Mouse (Mus musculus) cerebellum, adult 9-11 months (tissue): Measurements from ENCODE around the gene Tpr.

Experiments used
- DNase-seq: peaks from one replicate; pipeline ENCODE4 v3.0.0; 2022

The Tpr gene

GRCm38 (mm10) chr1:150392638-150393487, at the start of gene Tpr, which contains the start of gene Odr4:
Gene Tpr, plus strand, starts transcription at chr1:150392838.
Gene Odr4, minus strand, starts transcription at chr1:150393080.
- peak; percentile 100 for DNase-seq

DNA sequence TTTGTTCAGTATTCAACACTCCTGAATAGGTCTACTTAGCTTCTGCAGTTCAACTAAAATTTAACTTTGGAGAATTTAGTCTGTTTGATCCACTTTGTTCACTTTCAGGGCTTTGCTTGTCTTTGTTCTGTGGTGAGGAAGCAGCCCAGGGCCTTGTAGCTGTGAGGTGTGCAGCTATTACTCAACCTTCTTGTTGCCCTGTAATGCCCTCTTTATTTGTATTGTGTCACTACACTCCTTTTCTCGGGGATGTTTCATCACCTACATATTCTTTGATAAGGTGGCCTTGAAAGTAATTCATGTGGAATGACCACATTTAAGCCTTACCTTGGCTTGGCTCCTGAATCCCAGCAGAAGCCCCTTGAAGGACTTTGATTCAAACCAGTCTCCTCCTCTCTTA, 31.8 kb upstream of the Tpr start:
- DNase-seq, result no peak

- DNase-seq, result no peak
Observed at GRCm38 (mm10) chr1:150372895-150373294, 19.7 kb upstream of the Tpr start.

- DNase-seq, result no peak
Observed at GRCm38 (mm10) chr1:150374247-150374646, 18.4 kb upstream of the Tpr start.

DNA sequence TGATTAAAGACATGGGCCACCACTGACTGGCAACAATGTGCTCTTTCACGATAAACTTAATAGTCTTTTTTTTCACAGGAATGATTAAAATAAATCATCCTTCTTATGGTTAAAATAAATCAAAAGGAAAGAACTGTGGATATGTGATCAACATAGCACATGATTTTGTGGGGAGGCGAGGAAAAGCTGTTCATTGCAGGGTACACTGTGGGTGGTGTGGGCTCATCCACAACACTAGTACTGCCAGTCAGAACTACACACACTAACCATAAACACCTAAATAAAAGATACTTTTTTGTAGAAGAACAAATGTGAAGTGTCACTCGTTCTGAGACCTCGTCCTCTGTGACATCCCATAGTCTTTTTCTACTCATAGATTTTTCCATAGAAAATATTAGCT, 8.5 kb upstream of the Tpr start:
- DNase-seq, result no peak

DNA sequence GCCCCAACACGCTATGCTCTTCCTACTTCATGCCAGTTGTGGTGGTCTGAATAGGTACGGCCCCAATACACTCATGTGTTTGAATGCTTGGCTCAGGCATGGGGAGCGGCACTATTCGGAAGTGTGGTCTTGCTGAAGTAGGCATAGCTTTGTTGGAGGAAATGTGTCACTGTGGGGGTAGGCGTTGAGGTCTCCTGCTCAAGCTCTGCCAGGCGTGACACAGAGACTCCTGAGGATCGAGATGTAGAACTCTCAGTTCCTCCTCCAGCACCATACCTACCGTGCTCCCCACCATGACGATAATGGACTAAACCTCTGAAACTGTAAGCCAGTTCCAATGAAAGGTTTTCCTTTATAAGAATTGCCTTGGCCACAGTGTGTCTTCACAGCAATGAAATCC, 5.1 kb upstream of the Tpr start:
- DNase-seq, result no peak

DNA sequence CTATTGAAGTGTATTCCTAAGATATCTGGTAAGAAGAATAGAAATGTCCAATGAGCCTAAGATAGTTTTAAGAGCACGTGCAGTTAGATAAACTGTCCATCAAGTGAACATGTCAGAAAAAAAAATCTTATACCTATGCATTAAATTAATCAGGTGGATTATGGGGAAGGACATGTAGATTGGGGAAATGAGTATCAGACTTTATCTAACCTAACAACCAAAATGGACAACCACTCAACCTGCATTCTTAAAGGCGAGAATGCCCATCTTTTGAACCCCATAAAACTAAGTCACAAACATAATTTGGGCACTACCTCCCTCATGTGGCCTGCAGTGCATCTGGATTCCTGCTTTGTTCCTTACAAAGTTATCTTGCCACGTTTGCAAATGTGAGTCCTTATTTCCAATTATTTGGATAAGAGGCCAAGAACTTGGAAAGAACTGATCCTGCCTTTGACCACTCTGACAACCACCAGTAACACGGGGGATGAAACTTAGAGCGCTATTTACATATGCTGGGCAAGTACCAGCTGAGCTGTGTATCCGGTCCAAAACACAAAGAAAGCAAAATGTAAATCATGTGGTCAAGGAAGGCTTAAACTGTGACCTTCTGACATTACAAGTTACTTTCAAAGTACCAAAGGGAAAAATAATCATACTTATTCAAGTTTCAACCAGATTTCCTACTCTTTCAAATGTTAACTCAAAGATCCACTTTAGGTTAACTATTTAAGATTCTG, 3.1 kb upstream of the Tpr start:
- no peak for DNase-seq

DNA sequence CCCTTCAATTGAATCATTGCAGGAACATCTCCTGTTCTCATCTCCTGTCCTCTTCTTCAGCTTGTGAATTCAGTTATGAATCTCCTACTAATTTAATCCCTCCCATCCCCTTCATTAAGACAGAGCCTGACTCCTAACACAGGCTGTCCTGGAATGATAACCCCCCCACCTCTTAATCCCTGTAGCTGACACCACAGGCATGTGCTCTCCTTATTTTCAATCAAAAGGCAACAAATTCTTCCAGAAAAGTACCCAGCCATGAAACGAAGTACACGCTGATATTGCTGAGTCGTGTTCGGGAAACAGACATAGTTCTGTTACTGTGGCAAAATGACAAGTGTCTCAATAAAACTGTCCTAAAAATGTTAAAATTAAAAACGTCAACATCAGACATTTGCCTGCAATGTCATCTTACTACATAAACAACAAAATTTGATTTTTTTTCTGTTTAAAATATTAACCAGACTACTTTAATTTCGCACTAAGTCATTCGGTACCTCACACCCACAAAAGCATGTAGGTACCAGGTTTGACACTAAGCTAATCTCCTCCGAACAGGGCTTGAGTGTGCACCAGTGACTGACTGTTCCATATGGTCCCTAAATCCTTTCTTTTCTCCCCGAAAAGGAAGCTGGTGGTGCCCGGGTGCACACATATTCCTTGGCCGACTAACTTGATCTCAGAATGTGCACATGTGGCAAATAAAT, 554 bp upstream of the Tpr start:
- DNase-seq, result peak; percentile 33

DNA sequence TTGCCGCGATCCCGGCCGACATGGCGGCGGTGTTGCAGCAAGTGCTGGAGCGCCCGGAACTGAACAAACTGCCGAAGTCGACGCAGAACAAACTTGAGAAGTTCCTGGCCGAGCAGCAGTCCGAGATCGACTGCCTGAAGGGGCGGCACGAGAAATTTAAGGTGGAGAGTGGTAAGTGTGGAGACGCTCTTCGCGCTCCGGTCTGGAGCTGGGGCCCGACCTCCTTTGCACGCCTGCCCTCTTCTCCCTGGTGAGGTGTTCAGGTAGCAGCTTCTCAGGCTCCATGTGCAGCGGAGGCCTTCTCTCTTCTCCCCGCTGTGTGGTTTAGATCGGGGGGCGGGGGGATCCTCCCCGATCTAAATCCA, 832 bp downstream of the Tpr start:
- no peak for DNase-seq

GRCm38 (mm10) chr1:150396001-150396400, 3.4 kb downstream of the Tpr start:
- DNase-seq, result no peak

DNA sequence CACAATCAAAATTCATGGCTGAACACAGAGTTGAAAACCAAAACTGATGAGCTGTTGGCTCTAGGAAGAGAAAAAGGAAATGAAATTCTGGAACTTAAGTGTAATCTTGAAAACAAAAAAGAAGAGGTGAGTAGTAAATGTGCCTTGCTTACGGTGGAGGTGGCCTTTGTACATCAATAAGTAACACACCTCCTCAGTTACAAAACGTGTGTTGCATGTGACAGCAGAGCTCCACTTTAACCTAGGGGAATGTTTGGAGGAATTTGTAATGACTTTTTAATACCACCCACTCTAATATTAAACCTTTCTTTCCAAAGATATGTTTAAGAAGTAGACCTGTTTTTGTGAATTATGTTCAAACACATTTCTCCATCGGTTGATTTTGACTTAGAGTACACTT, 11.3 kb downstream of the Tpr start:
- DNase-seq, result no peak

GRCm38 (mm10) chr1:150404555-150404954, 11.9 kb downstream of the Tpr start:
- DNase-seq, result no peak

DNA sequence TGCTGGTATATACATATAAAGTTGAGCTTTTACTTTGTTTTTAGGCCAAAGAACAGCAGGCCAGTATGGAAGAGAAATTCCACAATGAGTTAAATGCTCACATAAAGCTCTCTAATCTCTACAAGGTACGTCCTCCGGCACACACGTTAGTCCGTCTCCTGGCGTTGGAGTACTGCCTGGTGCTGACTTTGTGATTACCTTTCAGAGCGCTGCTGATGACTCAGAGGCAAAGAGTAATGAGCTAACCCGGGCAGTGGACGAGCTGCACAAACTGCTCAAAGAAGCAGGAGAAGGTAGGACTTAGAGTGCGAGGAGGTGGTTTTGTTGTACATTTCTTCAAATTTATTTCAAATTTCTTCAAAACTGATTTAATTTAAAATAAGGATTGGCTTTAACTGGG, 14.6 kb downstream of the Tpr start:
- no peak for DNase-seq

GRCm38 (mm10) chr1:150409996-150410395, 17.4 kb downstream of the Tpr start:
- DNase-seq, result no peak

DNA sequence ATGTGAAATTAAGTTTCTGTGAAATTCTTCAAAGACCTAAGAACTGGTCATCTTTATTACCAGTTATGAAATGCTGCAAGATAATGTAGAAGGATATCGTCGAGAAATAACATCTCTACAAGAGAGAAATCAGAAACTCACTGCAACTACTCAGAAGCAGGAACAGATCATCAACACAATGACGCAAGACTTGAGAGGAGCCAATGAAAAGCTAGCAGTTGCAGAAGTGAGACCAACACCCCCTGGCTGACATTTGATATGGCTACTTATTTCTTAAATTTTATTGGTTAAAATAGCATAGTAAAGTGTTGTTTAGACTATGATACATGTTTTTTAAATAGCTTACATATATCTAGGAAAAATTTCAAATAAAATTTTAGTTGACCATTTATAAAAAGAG, 23.4 kb downstream of the Tpr start:
- DNase-seq, result no peak

DNA sequence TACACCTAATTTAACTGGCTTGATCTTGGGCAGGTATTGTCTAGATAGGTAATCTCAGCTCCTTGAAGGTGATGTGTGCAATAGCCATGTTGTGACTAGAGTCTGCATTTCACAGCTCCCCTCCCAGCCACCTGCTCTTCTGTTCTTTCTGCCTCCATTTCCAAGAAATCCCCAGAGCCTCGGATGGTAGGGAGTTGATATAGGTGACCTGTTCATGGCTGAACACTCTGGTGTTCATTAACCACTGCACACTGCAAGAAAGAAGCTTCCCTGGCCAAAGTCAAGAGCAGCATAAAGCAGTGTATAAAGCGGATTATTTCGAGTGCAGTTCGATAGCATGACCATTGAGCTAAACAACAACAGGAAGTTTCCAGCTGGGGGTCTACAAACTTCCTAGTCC, 25.8 kb downstream of the Tpr start:
- no peak for DNase-seq

- DNase-seq, result no peak
Observed at GRCm38 (mm10) chr1:150425665-150426064, 33.0 kb downstream of the Tpr start.

- no peak for DNase-seq
Observed at GRCm38 (mm10) chr1:150426216-150426615, 33.6 kb downstream of the Tpr start.

- no peak for DNase-seq
Observed at GRCm38 (mm10) chr1:150438641-150439040, 46.0 kb downstream of the Tpr start.

DNA sequence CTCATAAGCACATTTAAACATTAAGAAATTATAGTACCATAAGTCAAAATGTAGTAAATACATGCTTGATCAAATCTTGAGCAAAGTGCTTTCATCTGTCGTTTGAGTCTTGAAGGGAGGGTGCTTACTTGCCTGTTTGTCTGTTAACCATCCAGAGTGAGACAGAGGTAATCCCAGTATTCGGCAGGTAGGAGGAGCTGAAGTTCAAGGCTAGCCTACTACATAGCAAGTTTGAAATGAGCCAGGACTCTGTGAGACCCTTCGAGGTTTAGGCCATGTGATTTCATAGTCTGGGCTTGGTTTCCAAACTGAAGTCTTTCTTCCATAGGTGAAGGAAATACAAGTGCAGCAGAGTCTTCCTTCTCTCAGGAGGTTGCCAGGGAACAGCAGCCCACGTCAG, 49.1 kb downstream of the Tpr start:
- DNase-seq, result no peak

GRCm38 (mm10) chr1:150458977-150459376, 66.3 kb downstream of the Tpr start:
- DNase-seq, result no peak

DNA sequence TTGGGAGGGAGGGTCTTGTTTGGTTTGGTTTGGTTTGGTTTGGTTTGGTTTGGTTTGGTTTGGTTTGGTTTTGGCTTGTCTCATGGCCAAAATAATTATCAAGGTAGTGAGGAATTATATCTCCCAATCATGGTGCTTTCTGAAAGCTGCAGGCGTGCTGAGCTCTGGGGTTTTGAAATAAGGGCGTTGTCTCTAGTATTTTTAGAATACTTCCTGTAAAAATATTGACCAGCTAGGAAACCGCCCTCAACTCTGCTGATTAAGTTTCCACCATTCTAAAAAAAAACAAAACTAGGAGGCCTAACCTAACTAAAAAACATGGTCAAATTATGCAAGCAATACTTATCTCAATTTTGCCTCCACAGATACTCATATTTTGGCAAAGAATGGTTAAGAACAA, 67.0 kb downstream of the Tpr start:
- no peak for DNase-seq

DNA sequence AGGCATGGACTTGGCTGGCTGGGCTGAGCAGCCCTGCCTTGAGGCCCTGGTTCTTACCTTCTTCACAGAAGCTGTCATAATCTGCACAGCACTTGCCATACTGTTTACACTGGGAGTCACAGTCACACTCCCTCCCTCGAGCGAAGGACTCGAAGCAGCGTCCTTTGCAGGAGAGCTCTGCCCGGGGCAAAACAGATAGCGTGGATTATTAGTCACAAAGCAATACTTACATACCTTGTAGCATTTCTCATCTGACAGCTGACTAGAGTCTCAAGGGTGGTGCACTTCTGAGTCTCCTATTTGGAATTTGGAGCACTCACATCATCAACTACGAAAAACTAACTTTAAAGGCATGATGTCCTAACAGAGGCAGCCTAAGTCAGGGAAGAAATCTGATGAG, 68.0 kb downstream of the Tpr start:
- no peak for DNase-seq

- DNase-seq, result no peak
Observed at GRCm38 (mm10) chr1:150463068-150463467, 70.4 kb downstream of the Tpr start.
